Mouse (Mus musculus): Measurements from ENCODE around the gene Slc23a4. TPM values are rescaled to one million over a fixed set of nuclear protein-coding genes. Genes with fewer than 3 reads are reported as not detected.

Slc23a4 gene
- polyA plus RNA-seq, 1 experiment from 2014 or later, result 0.10 TPM

- Histone ChIP-seq H3K79me2 (ENCODE audit: inconsistent target) (no peaks in the 10 kb centered on the region), H3K4me3 (ENCODE audit: inconsistent target) (no peak overlapping the region), H3K27ac (no peak overlapping the region), H3K36me3 (ENCODE audit: inconsistent target) (no peaks in the 10 kb centered on the region)
- 90% methylated on average over 6 of the region's 6 CpGs for WGBS (ENCODE audit: missing documents)
Observed at GRCm38 (mm10) chr6:34989263-34989662, 1.1 kb upstream of the Slc23a4 start.

GRCm38 (mm10) chr6:34987085-34987645 lies 1.0 kb downstream of the Slc23a4 start:
- H3K79me2 ChIP-seq (ENCODE audit: inconsistent target), result no peaks in the 10 kb centered on the region
- H3K4me3 ChIP-seq (ENCODE audit: inconsistent target), result no peak overlapping the region
- whole genome bisulfite sequencing (ENCODE audit: missing documents), result 52% methylated on average over 12 of the region's 12 CpGs
- no peaks in the 10 kb centered on the region for H3K36me3 ChIP-seq (ENCODE audit: inconsistent target)
- no peak overlapping the region for H3K27ac ChIP-seq

GRCm38 (mm10) chr6:34980661-34981060 lies 7.5 kb downstream of the Slc23a4 start:
- 85% methylated on average over 9 of the region's 9 CpGs for WGBS (ENCODE audit: missing documents)
- Histone ChIP-seq H3K36me3 (ENCODE audit: inconsistent target) (no peaks in the 10 kb centered on the region), H3K4me3 (ENCODE audit: inconsistent target) (no peak overlapping the region), H3K27ac (no peak overlapping the region), H3K79me2 (ENCODE audit: inconsistent target) (no peaks in the 10 kb centered on the region)

- H3K79me2 ChIP-seq (ENCODE audit: inconsistent target), result no peaks in the 10 kb centered on the region
- H3K4me3 ChIP-seq (ENCODE audit: inconsistent target), result no peak overlapping the region
- 78% methylated on average over 3 of the region's 3 CpGs for WGBS (ENCODE audit: missing documents)
- H3K36me3 ChIP-seq (ENCODE audit: inconsistent target), result no peaks in the 10 kb centered on the region
- no peak overlapping the region for H3K27ac ChIP-seq
Observed at GRCm38 (mm10) chr6:34979291-34979690, 8.9 kb downstream of the Slc23a4 start.

- Histone ChIP-seq H3K79me2 (ENCODE audit: inconsistent target) (no peaks in the 10 kb centered on the region), H3K36me3 (ENCODE audit: inconsistent target) (no peaks in the 10 kb centered on the region), H3K4me3 (ENCODE audit: inconsistent target) (no peak overlapping the region), H3K27ac (no peak overlapping the region)
- WGBS (ENCODE audit: missing documents), result 98% methylated on average over 3 of the region's 3 CpGs
Observed at GRCm38 (mm10) chr6:34971181-34971580, 17.0 kb downstream of the Slc23a4 start.

GRCm38 (mm10) chr6:34965819-34966539 lies 22.2 kb downstream of the Slc23a4 start:
- 21% methylated on average over 6 of the region's 6 CpGs for WGBS (ENCODE audit: missing documents)
- Histone ChIP-seq H3K27ac (no peak overlapping the region), H3K4me3 (ENCODE audit: inconsistent target) (no peak overlapping the region; the same call in 1 of the 2 replicates), H3K79me2 (ENCODE audit: inconsistent target) (no peaks in the 10 kb centered on the region), H3K36me3 (ENCODE audit: inconsistent target) (no peaks in the 10 kb centered on the region)

- H3K4me3 ChIP-seq (ENCODE audit: inconsistent target), result no peak overlapping the region
- 13% methylated on average over 2 of the region's 2 CpGs for WGBS (ENCODE audit: missing documents)
- H3K27ac ChIP-seq, result no peak overlapping the region
- no peaks in the 10 kb centered on the region for H3K79me2 ChIP-seq (ENCODE audit: inconsistent target)
- no peaks in the 10 kb centered on the region for H3K36me3 ChIP-seq (ENCODE audit: inconsistent target)
Observed at GRCm38 (mm10) chr6:34964550-34964949, 23.7 kb downstream of the Slc23a4 start.

- 96% methylated on average over 6 of the region's 7 CpGs for WGBS (ENCODE audit: missing documents)
- no peaks in the 10 kb centered on the region for H3K36me3 ChIP-seq (ENCODE audit: inconsistent target)
- H3K4me3 ChIP-seq (ENCODE audit: inconsistent target), result no peak overlapping the region
- H3K27ac ChIP-seq, result no peak overlapping the region
- H3K79me2 ChIP-seq (ENCODE audit: inconsistent target), result no peaks in the 10 kb centered on the region
Observed at GRCm38 (mm10) chr6:34959131-34959530, 29.1 kb downstream of the Slc23a4 start.

- WGBS (ENCODE audit: missing documents), result 56% methylated on average over 8 of the region's 8 CpGs
- H3K27ac ChIP-seq, result no peak overlapping the region
- no peaks in the 10 kb centered on the region for H3K36me3 ChIP-seq (ENCODE audit: inconsistent target)
Observed at GRCm38 (mm10) chr6:34955862-34956241, 32.4 kb downstream of the Slc23a4 start.

GRCm38 (mm10) chr6:34954926-34955861 lies 33.0 kb downstream of the Slc23a4 start:
- H3K27ac ChIP-seq, result no peak overlapping the region
- WGBS (ENCODE audit: missing documents), result 58% methylated on average over 18 of the region's 18 CpGs
- no peaks in the 10 kb centered on the region for H3K36me3 ChIP-seq (ENCODE audit: inconsistent target)
- H3K4me3 ChIP-seq (ENCODE audit: inconsistent target), result no peak overlapping the region
- no peaks in the 10 kb centered on the region for H3K79me2 ChIP-seq (ENCODE audit: inconsistent target)

More at GRCm38 (mm10) chr6:34955862-34956241, 32.4 kb downstream of the Slc23a4 start:
- H3K79me2 ChIP-seq (ENCODE audit: inconsistent target), result no peaks in the 10 kb centered on the region
- no peak overlapping the region for H3K4me3 ChIP-seq (ENCODE audit: inconsistent target)

GRCm38 (mm10) chr6:34951956-34952667 lies 36.1 kb downstream of the Slc23a4 start:
- no peaks in the 10 kb centered on the region for H3K36me3 ChIP-seq (ENCODE audit: inconsistent target)
- no peak overlapping the region for H3K27ac ChIP-seq
- H3K79me2 ChIP-seq (ENCODE audit: inconsistent target), result no peaks in the 10 kb centered on the region
- H3K4me3 ChIP-seq (ENCODE audit: inconsistent target), result no peak overlapping the region
- WGBS (ENCODE audit: missing documents), result 42% methylated on average over 7 of the region's 7 CpGs

- Histone ChIP-seq H3K4me3 (ENCODE audit: inconsistent target) (no peak overlapping the region), H3K27ac (no peak overlapping the region), H3K79me2 (ENCODE audit: inconsistent target) (no peaks in the 10 kb centered on the region), H3K36me3 (ENCODE audit: inconsistent target) (no peaks in the 10 kb centered on the region)
- WGBS (ENCODE audit: missing documents), result 63% methylated on average over 7 of the region's 7 CpGs
Observed at GRCm38 (mm10) chr6:34951518-34951917, 36.7 kb downstream of the Slc23a4 start.

- no peaks in the 10 kb centered on the region for H3K79me2 ChIP-seq (ENCODE audit: inconsistent target)
- no peak overlapping the region for H3K4me3 ChIP-seq (ENCODE audit: inconsistent target)
- no peaks in the 10 kb centered on the region for H3K36me3 ChIP-seq (ENCODE audit: inconsistent target)
- H3K27ac ChIP-seq, result no peak overlapping the region
- WGBS (ENCODE audit: missing documents), result 70% methylated on average over 11 of the region's 11 CpGs
Observed at GRCm38 (mm10) chr6:34948461-34948860, 39.7 kb downstream of the Slc23a4 start.

GRCm38 (mm10) chr6:34946486-34947079 lies 41.6 kb downstream of the Slc23a4 start:
- 86% methylated on average over 1 of the region's 1 CpGs for WGBS (ENCODE audit: missing documents)
- Histone ChIP-seq H3K27ac (no peak overlapping the region), H3K36me3 (ENCODE audit: inconsistent target) (no peaks in the 10 kb centered on the region), H3K79me2 (ENCODE audit: inconsistent target) (no peaks in the 10 kb centered on the region), H3K4me3 (ENCODE audit: inconsistent target) (no peak overlapping the region)

All from macrophage (primary cell).